Mouse (Mus musculus) spleen, adult 2 months (tissue): ENCODE measurements at regions not wholly inside any gene's neighbourhood (a gene's known extent, or its start where the extent isn't known, plus 50 kb on each side); places are given as distances from the start of the nearest gene placed in this dataset.

Source experiments
- DNase-seq, 2 experiments: peaks; one replicate each; pipeline versions ENCODE4 v3.0.0 to v3.0.0-alpha.2; 2012 to 2021; ENCODE audit warnings: low spot score in 2 of 2, low read depth in 1 of 2
- H3K27ac ChIP-seq: fragments of 200-500 bp; 2 replicates; pipeline ENCODE4 v1.5.1; 2012; ENCODE audit warnings: low read length, inconsistent platforms; ENCODE audit not compliant: insufficient read depth
- H3K27me3 ChIP-seq: fragments of 200-500 bp; 2 replicates; pipeline ENCODE4 v1.6.1; 2012; ENCODE audit warnings: mild to moderate bottlenecking, moderate library complexity, low read length, inconsistent platforms; ENCODE audit not compliant: control insufficient read depth, insufficient read depth
- H3K36me3 ChIP-seq: fragments of 200-500 bp; 2 replicates; pipeline ENCODE4 v1.6.1; 2012; ENCODE audit warnings: mild to moderate bottlenecking, low read length, inconsistent platforms; ENCODE audit not compliant: control insufficient read depth, insufficient read depth
- H3K4me1 ChIP-seq: fragments of 200-500 bp; 2 replicates; pipeline ENCODE4 v1.6.1; 2011; ENCODE audit warnings: inconsistent platforms; ENCODE audit not compliant: control insufficient read depth, insufficient read depth, insufficient read length
- H3K4me3 ChIP-seq: fragments of 200-500 bp; 2 replicates; pipeline ENCODE4 v1.5.1; 2011; ENCODE audit warnings: mild to moderate bottlenecking, inconsistent platforms; ENCODE audit not compliant: insufficient read depth, insufficient read length; ENCODE audit errors: extremely low read depth
- CTCF ChIP-seq: fragments of 200-500 bp; IDR thresholded peaks from 2 replicates; pipeline ENCODE4 v1.5.1; 2011; ENCODE audit warnings: mild to moderate bottlenecking, inconsistent platforms; ENCODE audit not compliant: insufficient read depth, insufficient read length, insufficient replicate concordance; ENCODE audit errors: extremely low read depth
- POLR2A ChIP-seq: fragments of 200-500 bp; IDR thresholded peaks from 2 replicates; pipeline ENCODE4 v1.6.1; 2011; ENCODE audit warnings: low read depth, low read length, inconsistent platforms
- WGBS: fragments of 180-500 bp; shearing (Covaris S2); methylation state at CpG from one replicate; pipeline ENCODE4 v1.1.7; 2018; 5-methylcytosine and 5-hydroxymethylcytosine counted together

DNA sequence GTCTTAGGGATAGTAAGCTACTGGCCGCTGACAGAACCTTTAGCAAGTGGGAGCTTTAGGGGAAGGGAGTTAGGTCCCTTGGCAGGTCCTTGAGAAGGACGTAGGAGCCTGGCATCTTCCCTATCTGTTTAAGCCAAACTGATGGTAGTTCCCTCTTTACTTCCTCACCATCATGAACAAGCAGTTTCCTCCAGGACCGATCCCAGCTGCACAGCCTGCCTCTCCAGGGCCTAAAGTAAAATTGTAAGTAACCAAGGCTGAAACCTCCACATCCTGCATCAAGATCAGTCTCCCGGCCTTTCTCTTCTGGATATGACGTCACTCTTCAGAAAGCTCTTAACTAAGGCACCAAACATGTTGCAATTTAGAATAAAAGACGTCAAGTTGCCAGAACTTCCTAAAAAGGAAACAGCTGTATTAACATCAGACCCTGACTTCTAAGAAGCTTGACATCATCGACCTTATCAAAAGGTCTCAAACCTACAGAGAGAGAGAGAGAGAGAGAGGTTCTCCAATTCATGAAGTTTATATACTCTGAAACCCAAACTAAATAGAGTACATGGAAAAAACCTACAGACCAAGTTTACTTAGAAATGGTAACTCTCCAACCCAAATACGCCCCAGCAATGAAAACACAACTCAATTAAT, 94.9 kb downstream of the Il20rb start:
- Histone ChIP-seq H3K27me3 (no peaks in the 10 kb centered on the region), H3K36me3 (no peaks in the 10 kb centered on the region), H3K4me3 (no peak overlapping the region), H3K4me1 (no peaks in the 10 kb centered on the region), H3K27ac (no peak overlapping the region)
- DNase-seq: no peak
- TF ChIP-seq CTCF: no peak
- TF ChIP-seq POLR2A: no peak
- WGBS: 16% methylated on average over 8 of the region's 8 CpGs

DNA sequence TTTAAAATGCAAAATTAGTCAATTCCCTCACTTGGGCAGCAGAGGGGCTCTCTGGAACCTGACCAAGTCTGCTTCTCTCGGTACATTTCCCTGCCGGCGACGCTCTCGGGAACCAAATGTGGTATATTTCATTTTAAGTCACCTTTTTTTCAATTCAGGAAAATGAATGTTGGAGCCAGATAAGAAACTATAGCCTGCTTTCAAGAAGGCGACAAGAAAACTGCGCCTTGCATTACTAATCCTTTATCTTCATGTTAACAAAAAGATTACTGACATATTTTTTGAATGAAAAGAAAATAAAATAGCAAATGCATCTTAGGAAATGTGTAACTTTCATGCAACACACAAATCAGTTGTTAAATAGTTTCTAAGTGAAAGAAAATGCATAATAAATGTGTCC, 98.2 kb downstream of the Il20rb start:
- no peak overlapping the region for H3K4me3 ChIP-seq
- H3K36me3 ChIP-seq: no peaks in the 10 kb centered on the region
- no peaks in the 10 kb centered on the region for H3K27me3 ChIP-seq
- TF ChIP-seq POLR2A (no peak), CTCF (no peak)
- no peaks in the 10 kb centered on the region for H3K4me1 ChIP-seq
- no peak overlapping the region for H3K27ac ChIP-seq
- WGBS: 57% methylated on average over 7 of the region's 7 CpGs
- DNase-seq: no peak

DNA sequence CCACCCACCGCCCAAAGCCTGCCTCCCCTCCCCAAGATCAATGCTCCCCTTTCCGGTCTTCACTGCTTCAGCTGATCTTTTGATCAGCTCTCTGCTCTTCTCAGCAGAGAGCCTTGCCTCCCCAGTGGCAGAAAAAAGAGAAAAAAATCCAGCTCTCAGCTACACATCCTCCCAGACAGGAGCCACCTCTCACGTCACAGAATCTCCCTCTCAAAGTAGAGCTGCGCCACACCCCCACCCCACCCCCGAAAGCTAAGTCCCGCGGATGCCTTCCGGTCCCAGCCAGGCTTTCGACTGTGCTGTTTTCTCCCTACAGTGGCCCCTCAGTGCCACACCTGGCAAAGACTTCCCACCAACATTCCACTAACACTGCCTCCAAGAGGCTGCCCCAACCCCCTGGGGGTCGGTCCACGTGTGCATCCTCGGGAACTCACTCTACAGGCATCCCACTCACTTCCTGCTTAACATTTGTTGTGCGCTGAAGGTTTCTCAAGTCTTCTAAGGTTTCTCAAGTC, 99.4 kb downstream of the Il20rb start:
- DNase-seq: no peak
- Histone ChIP-seq H3K4me3 (no peak overlapping the region), H3K36me3 (no peaks in the 10 kb centered on the region), H3K27me3 (no peaks in the 10 kb centered on the region), H3K4me1 (no peaks in the 10 kb centered on the region), H3K27ac (no peak overlapping the region)
- 40% methylated on average over 13 of the region's 13 CpGs for WGBS
- TF ChIP-seq CTCF: no peak

- TF ChIP-seq POLR2A (no peak), CTCF (peak; percentile 57; the same call in 1 of the 2 replicates)
- WGBS: 52% methylated on average over 5 of the region's 5 CpGs
- Histone ChIP-seq H3K4me1 (no peaks in the 10 kb centered on the region), H3K4me3 (no peak overlapping the region), H3K27ac (no peak overlapping the region), H3K27me3 (no peaks in the 10 kb centered on the region), H3K36me3 (no peaks in the 10 kb centered on the region)
- peak in 1 of 2 experiments; percentile 39 for DNase-seq
Observed at GRCm38 (mm10) chr9:100382492-100382891, 104.1 kb downstream of the Il20rb start.

GRCm38 (mm10) chr9:100369921-100370320, 116.7 kb downstream of the Il20rb start:
- DNase-seq: no peak
- no peak overlapping the region for H3K27ac ChIP-seq
- WGBS: 82% methylated on average over 5 of the region's 5 CpGs

GRCm38 (mm10) chr9:100366816-100367215, 119.8 kb downstream of the Il20rb start:
- Histone ChIP-seq H3K36me3 (no peaks in the 10 kb centered on the region), H3K27me3 (no peaks in the 10 kb centered on the region), H3K4me1 (no peaks in the 10 kb centered on the region), H3K4me3 (no peak overlapping the region), H3K27ac (no peak overlapping the region)
- WGBS: 85% methylated on average over 6 of the region's 6 CpGs
- TF ChIP-seq POLR2A: no peak
- TF ChIP-seq CTCF: no peak
- no peak for DNase-seq

More at GRCm38 (mm10) chr9:100369921-100370320, 116.7 kb downstream of the Il20rb start:
- no peak for TF ChIP-seq CTCF
- no peak for TF ChIP-seq POLR2A
- Histone ChIP-seq H3K4me3 (no peak overlapping the region), H3K36me3 (no peaks in the 10 kb centered on the region), H3K4me1 (no peaks in the 10 kb centered on the region), H3K27me3 (no peaks in the 10 kb centered on the region)

GRCm38 (mm10) chr9:100359934-100360716, 126.5 kb downstream of the Il20rb start:
- H3K27me3 ChIP-seq: no peaks in the 10 kb centered on the region
- no peak for DNase-seq
- WGBS: 41% methylated on average over 9 of the region's 9 CpGs
- no peak overlapping the region for H3K4me3 ChIP-seq
- H3K4me1 ChIP-seq: no peaks in the 10 kb centered on the region
- no peak for TF ChIP-seq CTCF
- no peak overlapping the region for H3K27ac ChIP-seq
- no peaks in the 10 kb centered on the region for H3K36me3 ChIP-seq
